Comparison of ENCODE assay signal across 11 mouse cellular contexts in the genomic region with DNA sequence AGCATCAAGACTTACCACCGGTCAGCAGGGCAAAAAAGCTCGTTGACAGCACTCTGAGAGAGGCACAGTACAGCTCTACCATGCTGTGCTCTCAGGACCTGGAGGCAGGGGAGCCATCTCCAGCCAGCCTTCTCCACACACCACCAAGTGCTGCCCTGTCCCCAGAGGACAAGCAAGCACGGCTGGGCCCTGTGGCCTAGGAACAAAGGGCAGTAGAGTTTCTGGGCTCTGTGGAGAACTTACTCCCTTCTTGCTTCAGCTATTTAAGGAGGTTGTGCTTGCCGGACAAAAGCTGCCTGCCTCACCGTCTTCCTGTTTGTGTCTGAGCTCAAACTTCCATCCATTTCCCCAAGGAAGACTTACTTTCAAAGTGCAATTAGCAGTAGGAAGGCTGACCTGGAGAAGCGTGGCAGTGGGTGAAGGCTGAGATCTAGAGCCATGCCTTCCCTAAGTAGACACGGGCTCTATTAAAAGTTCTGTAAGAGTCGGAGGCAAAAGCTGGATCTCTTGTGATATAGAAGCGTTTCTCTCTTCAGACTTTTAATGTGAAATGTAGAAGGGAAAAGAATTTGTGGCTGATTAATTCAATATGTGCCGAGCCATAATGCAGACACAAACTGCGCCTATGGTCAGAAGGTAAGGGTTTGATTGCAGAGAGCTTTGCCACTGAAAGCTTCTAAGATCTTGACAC. TPM values are rescaled to one million over a fixed set of nuclear protein-coding genes. Genes with fewer than 3 reads are reported as not detected.
DNase-seq lines count a peak whose midpoint lies in the region; ATAC-seq lines count a peak whose summit lies in the region.
"Had no signal": no experiment of that assay in that cellular context is flagged by ENCODE, and none has a peak within 500 bp of the region (broad histone marks: within the 10 kb centered on the region; RNA-seq: fewer than 3 reads in every experiment).

No protein-coding gene starts in this region.

- H3K36me3 ChIP-seq in kidney, embryonic 16.5 days (ENCODE audit: insufficient read depth, low read length): no peaks in the 10 kb centered on the region
- peaks cover 9% of the 10 kb centered on the region; the same call in 1 of the 2 replicates for H3K36me3 ChIP-seq in embryonic facial prominence, embryonic 10.5 days (replicated peaks)
- H3K36me3 ChIP-seq in liver, embryonic 13.5 days: no peaks in the 10 kb centered on the region

- peak overlapping the region; percentile 63 for H3K9ac ChIP-seq in kidney, embryonic 16.5 days (replicated peaks; ENCODE audit: low read length)
- H3K9ac ChIP-seq in liver, embryonic 13.5 days: no peak overlapping the region

- peak overlapping the region; percentile 48 for H3K4me2 ChIP-seq in kidney, embryonic 16.5 days (replicated peaks; ENCODE audit: low read depth, low read length)
- peak overlapping the region; percentile 3; the same call in 1 of the 2 replicates for H3K4me2 ChIP-seq in liver, embryonic 13.5 days

- peak overlapping the region; percentile 36 for H3K4me3 ChIP-seq in kidney, embryonic 16.5 days (ENCODE audit: low read length)
- H3K4me3 ChIP-seq in embryonic facial prominence, embryonic 10.5 days: peak overlapping the region; percentile 59
- no peak overlapping the region for H3K4me3 ChIP-seq in liver, embryonic 13.5 days (replicated peaks)

- peaks cover 67% of the 10 kb centered on the region for H3K4me1 ChIP-seq in kidney, embryonic 16.5 days (ENCODE audit: insufficient read depth, low read length)
- H3K4me1 ChIP-seq in embryonic facial prominence, embryonic 10.5 days: peaks cover 92% of the 10 kb centered on the region
- H3K4me1 ChIP-seq in liver, embryonic 13.5 days (replicated peaks): no peaks in the 10 kb centered on the region; the same call in 1 of the 2 replicates

- H3K27me3 ChIP-seq in kidney, embryonic 16.5 days (ENCODE audit: insufficient read depth, low read length): no peaks in the 10 kb centered on the region
- H3K27me3 ChIP-seq in embryonic facial prominence, embryonic 10.5 days (replicated peaks; ENCODE audit: low read depth, poor library complexity, severe bottlenecking): no peaks in the 10 kb centered on the region
- H3K27me3 ChIP-seq in liver, embryonic 13.5 days: no peaks in the 10 kb centered on the region

- WGBS in kidney, embryonic 16.5 days: 33% methylated on average over 11 of the region's 11 CpGs
- 31% methylated on average over 11 of the region's 11 CpGs for WGBS in embryonic facial prominence, embryonic 10.5 days
- 46% methylated on average over 11 of the region's 11 CpGs for WGBS in liver, embryonic 13.5 days (ENCODE audit: insufficient replicate concordance)

- peak overlapping the region; percentile 87 for H3K27ac ChIP-seq in kidney, embryonic 16.5 days (ENCODE audit: low read length)
- peak overlapping the region; percentile 94 for H3K27ac ChIP-seq in embryonic facial prominence, embryonic 10.5 days (replicated peaks)
- H3K27ac ChIP-seq in liver, embryonic 13.5 days: no peak overlapping the region

- no peaks in the 10 kb centered on the region for H3K9me3 ChIP-seq in kidney, embryonic 16.5 days (ENCODE audit: low read length)
- no peaks in the 10 kb centered on the region for H3K9me3 ChIP-seq in embryonic facial prominence, embryonic 10.5 days
- no peaks in the 10 kb centered on the region for H3K9me3 ChIP-seq in liver, embryonic 13.5 days (replicated peaks)

- intact Hi-C loops in heart, postnatal 36 days (cut with DNase I): loop anchor here (5.0 kb wide), 2 partner anchors 52 to 78 kb away; partner anchors contain the start of gene Arhgap28
- intact Hi-C loops in left cerebral cortex, postnatal 14 days (cut with DNase I): no loop called here

- no peak for DNase-seq in kidney, adult 18-20 months
- peak; percentile 67 for DNase-seq in embryonic facial prominence, embryonic 10.5 days (ENCODE audit: low spot score)
- peak; percentile 17 to 18 for DNase-seq in heart, postnatal 36 days
- DNase-seq in liver, embryonic 13.5 days: no peak
- DNase-seq in left cerebral cortex, postnatal 14 days (ENCODE audit: low spot score in 2 of 2): no peak
- DNase-seq: thymus, postnatal 36 days had no signal

- ATAC-seq in kidney, embryonic 16.5 days (ENCODE audit: low FRiP score, low TSS enrichment): 0 out of 2 replicates have a peak, but pooled peaks have one; percentile 49
- no peak for ATAC-seq in liver, embryonic 13.5 days (ENCODE audit: low read depth)
- no peak for ATAC-seq in activated CD4-positive, CD25-positive, alpha-beta regulatory T cell, adult 4 months
- no peak for ATAC-seq in inflammation-experienced regulatory T-cells, adult 6 months

RNA-seq across cellular contexts. Expression of gene Arhgap28, which starts 53.3 kb away (rescaled TPM):
- polyA plus RNA-seq in kidney, embryonic 16.5 days (2015; fragmentation: Nextera tagmentation; extraction: Ambion mirVana): 22.9 and 24.9 TPM in 2 replicates
- polyA plus RNA-seq in embryonic facial prominence, embryonic 10.5 days (2016; fragmentation: Nextera tagmentation; extraction: Ambion mirVana): 55.7 and 57.5 TPM in 2 replicates
- total RNA-seq in heart, postnatal 36 days (2021): 1 to 10 TPM; 2.0 to 3.7 TPM
- polyA plus RNA-seq in liver, embryonic 13.5 days (2015; fragmentation: Nextera tagmentation; extraction: Ambion mirVana): 1.8 and 2.1 TPM in 2 replicates
- polyA plus RNA-seq in activated CD4-positive, CD25-positive, alpha-beta regulatory T cell, adult 4 months (2017; shearing (Covaris generic)): under 1 TPM in 1 of 2 experiments, not detected in 1; 0.19 TPM
- polyA plus RNA-seq in inflammation-experienced regulatory T-cells, adult 6 months (2017; shearing (Covaris generic)): not detected
- 1 to 10 TPM in 1 of 2 experiments, under 1 TPM in 1; 0.79 to 1.7 TPM for total RNA-seq in left cerebral cortex, postnatal 14 days (2021)
- total RNA-seq: MEL; monocyte, adult 5-6 weeks had no signal

Comparison
In these comparisons a context has a peak if more than half of its experiments do, and no peak if none do; other contexts are left out.
1. DNase-seq: peak in embryonic facial prominence, embryonic 10.5 days (single experiment) and heart, postnatal 36 days (2 of 2); none in kidney, adult 18-20 months (single experiment), liver, embryonic 13.5 days (single experiment) and left cerebral cortex, postnatal 14 days (0 of 2).